Mouse (Mus musculus) lung, postnatal 14 days (tissue): Measurements from ENCODE around the gene Stag1.

Source experiments
- DNase-seq: peaks from one replicate; pipeline ENCODE4 v3.0.0; 2021

Stag1 gene

DNA sequence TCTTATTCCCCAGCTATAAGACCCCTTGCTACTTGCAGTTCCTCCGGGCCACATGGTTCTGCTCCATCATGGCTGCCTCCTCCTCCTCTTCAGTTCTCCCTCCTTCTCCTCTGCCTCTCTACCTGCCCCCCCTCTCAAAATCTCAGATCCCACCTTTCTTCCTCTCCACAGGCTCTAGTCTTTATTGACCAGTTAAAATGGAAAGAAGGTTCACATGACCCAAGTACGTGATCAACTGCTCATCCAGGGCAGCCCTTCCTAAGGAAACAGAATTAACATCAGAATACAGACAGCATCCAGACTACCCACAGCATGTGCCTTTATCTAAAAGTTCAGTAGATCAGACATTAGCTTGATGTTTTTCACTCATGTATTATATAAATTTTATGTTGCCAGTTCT lies 371.9 kb downstream of the Stag1 start:
- no peak for DNase-seq

DNA sequence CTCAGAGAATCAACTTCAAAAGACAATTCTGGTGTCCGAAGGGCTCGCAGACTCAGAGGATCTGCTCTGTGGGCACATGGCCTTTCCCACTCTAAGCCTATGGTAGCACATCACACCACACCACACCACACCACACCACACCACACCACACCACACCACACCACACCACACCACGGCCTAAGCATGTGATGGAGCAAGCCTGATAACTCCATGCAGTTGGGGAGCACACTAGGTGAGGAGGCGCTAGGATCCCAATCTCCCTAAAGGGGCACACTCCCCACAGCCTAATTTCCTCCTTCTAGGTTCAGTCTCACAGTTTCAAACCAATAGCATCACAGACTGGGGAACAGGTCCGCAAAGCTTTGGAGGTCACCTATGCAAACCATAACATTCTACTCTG lies 381.1 kb downstream of the Stag1 start:
- no peak for DNase-seq

DNA sequence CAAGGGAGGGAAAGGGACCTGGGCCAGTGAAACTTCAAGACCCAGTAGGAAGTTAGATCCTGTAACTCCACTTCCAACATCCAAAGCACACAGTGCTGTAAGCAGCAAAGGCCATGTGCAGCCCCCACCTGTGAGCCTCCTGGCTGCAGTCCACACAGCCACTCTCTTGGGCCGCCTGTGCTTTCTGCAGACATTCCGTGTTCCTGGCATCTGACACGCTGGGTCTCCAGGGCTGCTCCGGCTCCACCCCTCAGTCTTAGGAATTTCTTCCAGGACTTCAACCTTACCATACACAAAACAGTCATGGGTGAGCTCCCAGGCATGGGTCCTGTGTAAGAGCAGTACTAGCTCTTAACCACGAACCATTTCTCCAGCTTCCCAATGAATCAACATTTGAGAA lies 381.7 kb downstream of the Stag1 start:
- DNase-seq: no peak

DNA sequence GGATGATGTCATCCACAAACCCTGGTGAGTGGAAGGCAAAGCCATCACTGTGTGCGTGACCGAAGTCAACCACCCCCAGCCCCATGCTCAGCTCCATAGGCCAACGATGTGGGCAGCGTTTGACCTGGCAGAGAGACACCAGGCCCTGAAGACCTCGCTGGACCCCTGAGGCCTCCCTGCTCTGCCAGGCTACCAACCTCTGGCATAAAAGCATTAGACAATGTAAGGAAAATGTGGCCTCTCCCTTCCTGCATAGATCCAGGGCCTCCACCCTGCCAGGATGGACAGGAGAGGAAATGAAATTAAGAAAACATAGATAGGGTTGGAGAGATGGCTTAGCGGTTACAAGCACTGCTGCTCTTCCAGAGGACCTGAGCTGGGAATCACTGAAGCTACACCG lies 385.2 kb downstream of the Stag1 start:
- DNase-seq: no peak

DNA sequence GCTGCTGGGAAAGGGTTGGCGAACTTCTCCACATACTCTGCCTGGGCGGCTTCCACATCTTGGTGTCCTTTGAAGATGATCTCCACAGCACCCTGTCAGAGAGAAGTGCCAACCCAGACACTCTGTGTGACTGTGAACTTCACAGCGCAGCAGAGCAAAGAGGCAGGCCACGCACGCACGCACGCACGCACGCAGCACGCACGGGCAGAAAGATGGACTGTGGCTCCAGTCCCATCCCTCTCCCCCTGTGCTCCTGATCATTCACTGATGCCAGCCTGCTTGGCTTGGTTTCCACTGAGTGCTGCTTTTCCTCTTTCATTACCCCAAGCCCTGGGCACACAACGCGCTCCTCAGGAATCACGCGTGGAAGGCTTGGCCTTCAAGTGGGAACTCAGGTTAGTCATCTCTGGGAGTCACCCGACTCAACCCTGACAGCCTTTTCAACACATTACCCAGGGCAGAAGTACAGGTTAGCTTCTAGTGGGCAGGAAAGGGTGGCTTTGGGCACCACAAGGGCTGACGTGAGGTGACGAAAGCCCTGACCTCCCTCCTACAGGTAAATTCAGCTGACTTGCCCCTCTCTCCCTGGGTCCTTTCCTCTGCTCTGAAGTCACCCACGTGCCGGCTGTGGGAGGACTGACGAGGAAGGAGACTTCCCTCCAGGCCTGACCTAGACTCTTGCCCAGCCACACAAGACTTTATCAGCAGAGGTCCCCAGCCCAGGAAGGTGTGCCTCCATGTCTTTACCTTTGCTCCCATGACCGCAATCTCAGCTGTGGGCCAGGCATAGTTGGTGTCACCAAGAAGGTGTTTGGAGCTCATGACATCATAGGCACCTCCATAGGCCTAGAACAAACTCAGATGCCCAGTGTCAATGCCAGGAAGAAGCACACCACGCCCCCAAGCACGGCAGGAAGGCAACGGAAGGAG lies 387.0 kb downstream of the Stag1 start:
- DNase-seq: no peak

DNA sequence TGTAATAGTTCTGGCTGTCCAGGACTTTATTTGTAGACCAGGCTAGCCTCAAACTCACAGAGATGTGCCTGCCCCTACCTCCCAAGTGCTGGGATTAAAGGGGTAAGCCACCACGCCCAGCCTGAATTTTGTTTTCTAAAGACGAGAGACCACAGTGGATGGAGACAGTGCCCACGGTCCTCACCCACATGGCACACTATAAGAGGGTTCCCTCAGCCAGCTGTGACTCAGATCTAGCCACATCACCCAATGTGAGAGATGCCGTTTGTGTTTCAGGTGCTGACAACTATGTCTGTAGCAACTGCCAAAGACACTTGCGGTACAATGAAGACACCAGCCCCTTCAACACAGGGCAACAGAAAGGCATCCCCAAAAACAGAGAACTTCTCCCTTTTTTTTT lies 389.4 kb downstream of the Stag1 start:
- DNase-seq: no peak

DNA sequence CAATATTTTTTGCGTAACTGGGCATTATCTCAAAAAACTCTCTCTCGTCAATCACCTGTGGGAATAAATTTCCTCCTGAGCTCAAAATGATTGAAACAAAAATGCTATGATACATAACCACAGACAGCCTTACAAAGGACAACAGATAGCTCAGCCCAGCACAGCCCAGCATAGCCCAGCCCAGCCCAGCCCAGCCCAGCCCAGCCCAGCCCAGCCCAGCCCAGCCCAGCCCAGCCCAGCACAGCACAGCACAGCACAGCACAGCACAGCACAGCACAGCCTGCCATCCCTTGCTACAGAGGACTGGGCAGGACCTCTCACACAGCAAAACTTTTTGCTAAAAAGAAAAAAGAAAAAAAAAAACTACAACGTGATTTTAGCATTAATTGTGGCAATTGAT lies 390.3 kb downstream of the Stag1 start:
- no peak for DNase-seq

DNA sequence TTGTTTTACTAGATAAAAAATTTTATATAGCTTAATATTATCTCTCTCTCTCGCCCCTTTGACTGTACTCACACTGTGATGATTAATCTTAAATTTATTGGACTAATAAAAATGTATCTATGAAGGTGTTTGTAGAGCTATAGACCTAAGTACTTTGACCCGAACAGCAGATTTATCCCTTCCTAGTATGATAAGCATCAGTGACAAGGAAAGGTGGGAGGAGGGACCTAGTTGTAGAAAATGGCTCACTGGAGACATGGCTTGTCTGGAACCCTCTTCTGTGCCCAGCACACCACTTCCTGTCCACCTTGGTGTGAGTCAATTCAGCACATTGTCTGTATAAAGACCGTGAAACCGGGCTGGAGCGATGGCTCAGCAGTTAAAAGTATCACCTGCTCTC lies 393.0 kb downstream of the Stag1 start:
- no peak for DNase-seq

DNA sequence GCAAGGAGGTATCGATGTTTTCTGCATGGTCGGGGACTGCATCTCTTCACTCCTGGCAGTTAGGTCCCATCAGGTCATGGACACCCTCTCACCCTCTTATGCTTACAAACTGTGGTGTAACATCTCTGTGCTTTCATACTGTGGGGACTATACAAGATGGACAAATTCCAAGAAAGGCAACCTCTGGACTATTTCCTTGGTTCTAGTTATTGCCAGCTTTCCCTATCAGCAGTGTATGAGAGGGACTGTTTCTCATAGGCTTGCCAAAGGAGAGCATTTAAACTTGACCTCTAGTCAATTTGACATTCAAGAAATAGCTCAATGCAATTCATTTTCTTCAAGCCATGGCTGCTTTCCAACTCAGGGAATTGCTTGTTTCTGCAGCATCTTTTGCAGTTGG lies 393.7 kb downstream of the Stag1 start:
- DNase-seq: no peak

DNA sequence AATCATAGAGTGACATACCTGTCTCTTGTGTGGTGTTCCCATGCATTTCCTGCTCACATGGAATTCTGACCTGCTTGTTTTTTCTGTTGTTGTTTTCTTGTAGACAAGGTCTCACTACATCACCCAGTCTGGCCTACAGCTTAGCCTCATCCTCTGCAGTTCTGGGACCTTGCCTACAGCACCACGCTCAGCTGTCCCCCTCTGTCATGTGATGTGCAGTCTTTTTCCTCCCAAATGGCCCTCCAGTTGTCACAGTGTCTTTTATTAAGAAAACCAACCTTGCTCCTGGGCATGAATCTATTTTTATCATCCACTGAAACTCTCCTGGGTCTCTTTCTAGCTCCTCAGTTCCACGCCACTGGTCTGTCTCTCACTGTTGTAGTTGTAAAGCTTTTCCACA lies 394.6 kb downstream of the Stag1 start:
- DNase-seq: no peak

DNA sequence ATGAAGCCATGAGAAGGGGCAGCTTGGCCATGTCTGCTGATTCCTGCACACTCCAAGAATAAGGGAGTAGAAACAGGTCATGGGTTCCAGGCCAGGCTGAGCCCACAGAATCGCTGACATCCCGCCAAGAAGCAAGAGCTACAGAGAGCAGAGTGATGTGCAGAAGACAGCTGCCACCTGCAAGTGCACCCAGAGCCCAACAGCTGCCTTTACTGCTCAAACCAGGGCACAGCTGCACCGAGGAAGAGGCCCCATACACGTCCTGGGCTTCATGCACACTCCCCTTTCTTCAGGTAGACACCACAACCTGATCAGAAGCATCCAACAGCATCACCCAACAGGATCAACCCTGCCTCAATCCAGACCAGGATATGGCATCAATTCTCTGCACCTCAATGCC lies 396.3 kb downstream of the Stag1 start:
- no peak for DNase-seq

DNA sequence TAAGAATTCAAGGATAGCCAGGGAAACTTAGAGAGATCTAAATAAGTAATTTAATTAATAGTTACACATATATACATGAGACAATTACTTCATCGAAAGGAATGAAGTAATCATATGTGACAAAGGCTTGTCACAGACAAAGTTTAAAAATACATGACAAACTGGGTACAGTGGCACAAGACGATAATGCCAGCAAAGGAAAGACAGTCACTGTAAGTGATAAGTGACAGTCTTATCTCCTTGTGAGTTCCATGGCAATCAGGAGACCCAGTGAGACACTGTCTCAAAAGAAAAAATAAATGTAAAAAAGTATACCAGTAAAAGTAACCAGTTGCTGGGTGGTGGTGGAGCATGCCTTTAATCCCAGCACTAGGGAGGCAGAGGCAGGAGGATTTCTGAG lies 399.5 kb downstream of the Stag1 start:
- no peak for DNase-seq

DNA sequence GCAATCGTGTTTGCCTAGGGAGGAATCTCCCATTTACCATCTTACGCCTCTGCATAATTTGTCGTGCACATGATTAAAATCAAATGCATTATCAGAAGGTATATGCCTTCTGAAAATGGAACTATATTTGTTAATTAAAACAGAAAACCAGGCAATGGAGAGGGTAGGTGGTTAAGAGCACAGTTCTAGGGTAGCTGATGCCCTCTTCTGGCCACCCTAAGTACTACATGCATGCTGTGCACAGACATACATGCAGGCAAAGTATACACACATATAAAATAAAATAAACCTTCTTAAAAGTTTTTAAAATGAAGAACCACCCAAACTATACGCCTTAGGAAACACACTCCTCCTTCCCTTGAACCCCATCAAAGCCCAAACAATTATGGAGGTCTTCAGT lies 404.5 kb downstream of the Stag1 start:
- no peak for DNase-seq

DNA sequence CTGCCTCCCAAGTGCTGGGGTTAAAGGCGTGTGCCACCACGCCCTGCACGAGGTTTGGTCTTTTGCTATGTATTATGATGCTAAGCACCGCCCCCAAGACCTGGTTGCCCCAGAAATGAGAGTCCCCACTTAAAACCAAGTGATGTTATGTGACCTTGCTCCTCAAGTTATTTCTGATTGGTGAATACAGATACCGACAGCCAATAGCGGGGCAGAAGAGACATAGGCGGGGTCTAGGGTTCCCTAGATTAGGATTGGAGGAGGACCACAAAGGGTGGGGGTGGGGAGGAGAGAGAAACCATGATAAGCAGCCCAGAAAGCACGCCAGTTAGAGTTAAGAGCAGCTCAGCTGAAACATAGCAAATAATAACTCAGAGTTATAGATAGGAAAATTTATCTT lies 405.2 kb downstream of the Stag1 start:
- DNase-seq: no peak

DNA sequence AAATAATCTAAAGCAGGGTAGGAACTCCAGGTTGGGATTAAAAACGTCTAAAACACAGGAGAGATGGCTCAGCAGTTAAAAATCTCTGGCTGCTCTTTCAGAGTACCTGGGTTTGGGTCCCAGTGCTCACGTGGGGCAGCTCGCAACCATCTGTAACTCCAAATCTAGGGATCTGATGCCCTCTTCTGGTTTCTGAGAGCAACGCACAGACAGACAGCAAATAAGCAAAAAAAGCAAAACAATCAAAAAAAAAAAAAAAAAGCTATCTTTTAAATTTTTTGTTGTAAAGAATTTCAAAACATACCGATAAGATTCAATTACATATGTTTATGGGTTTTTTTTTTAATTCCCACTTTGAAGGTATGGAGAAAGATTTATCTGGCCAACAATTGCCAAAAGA lies 405.7 kb downstream of the Stag1 start:
- DNase-seq: no peak

DNA sequence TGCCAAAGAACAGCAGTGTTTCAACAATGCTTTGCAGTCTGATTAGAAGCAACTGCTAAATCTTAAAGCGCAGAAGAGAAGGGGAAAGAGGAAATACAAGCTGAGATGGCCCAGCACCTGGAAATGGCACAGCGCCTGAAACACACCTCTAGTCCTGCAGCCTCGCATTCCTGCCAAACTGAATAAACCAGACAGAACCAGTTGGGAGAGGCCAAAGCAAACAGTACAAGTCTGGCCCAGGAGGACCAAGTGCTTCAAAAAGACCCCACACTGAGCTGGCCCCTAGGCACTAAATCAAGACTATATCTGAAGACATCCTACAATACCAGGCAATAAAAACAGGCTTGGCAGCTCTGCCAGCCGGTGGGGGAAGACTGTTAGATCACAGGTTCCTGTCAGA lies 408.3 kb downstream of the Stag1 start:
- DNase-seq: no peak
